Comparison of ENCODE assay signal across 8 mouse cellular contexts in genomic region chr5:125102907-125103306, GRCm38 (mm10).
DNase-seq lines count a peak whose midpoint lies in the region; ATAC-seq and TF ChIP-seq lines count a peak whose summit lies in the region.

No protein-coding gene starts in this region.

- no peaks in the 10 kb centered on the region for H3K9me3 ChIP-seq in lung, embryonic 15.5 days
- no peaks in the 10 kb centered on the region for H3K9me3 ChIP-seq in intestine, embryonic 15.5 days

- H3K4me1 ChIP-seq in lung, embryonic 15.5 days: peaks cover 29% of the 10 kb centered on the region
- H3K4me1 ChIP-seq in intestine, embryonic 15.5 days (replicated peaks): peaks cover 28% of the 10 kb centered on the region
- H3K4me1 ChIP-seq in olfactory bulb, adult 2 months (ENCODE audit: control insufficient read depth, insufficient read depth, low read length): peaks cover 79% of the 10 kb centered on the region

- WGBS in lung, embryonic 15.5 days: 33% methylated on average over 7 of the region's 7 CpGs
- 32% methylated on average over 7 of the region's 7 CpGs for WGBS in intestine, embryonic 15.5 days
- 21% methylated on average over 7 of the region's 7 CpGs for WGBS in olfactory bulb, adult 2 months

- no peaks in the 10 kb centered on the region for H3K27me3 ChIP-seq in lung, embryonic 15.5 days
- no peaks in the 10 kb centered on the region for H3K27me3 ChIP-seq in intestine, embryonic 15.5 days (replicated peaks)

- H3K4me2 ChIP-seq in lung, embryonic 15.5 days: no peak overlapping the region
- peak overlapping the region; percentile 15; the same call in 1 of the 2 replicates for H3K4me2 ChIP-seq in intestine, embryonic 15.5 days (replicated peaks)

- DNase-seq in frontal cortex, postnatal 14 days (ENCODE audit: low spot score in 2 of 2): peak; percentile 46 to 55
- no peak for DNase-seq in frontal cortex, postnatal 36 days (ENCODE audit: low spot score in 2 of 2)
- DNase-seq in lung, postnatal 25 days (ENCODE audit: low spot score): no peak
- no peak for DNase-seq in urinary bladder, adult 2 months (ENCODE audit: low spot score)
- no peak for DNase-seq in embryo, embryonic 10.5 days (ENCODE audit: low spot score)

- peak; percentile 33; the same call in 1 of the 2 replicates for ATAC-seq in lung, embryonic 15.5 days (ENCODE audit: borderline replicate concordance, extremely low read depth, low FRiP score, low TSS enrichment)
- ATAC-seq in intestine, embryonic 15.5 days: peak; percentile 32

- no peak for TF ChIP-seq POLR2A in olfactory bulb, adult 2 months (IDR thresholded peaks at IDR 0.05; ENCODE audit: insufficient read depth, low read depth, low read length)

- H3K9ac ChIP-seq in lung, embryonic 15.5 days: no peak overlapping the region
- no peak overlapping the region for H3K9ac ChIP-seq in intestine, embryonic 15.5 days

- H3K4me3 ChIP-seq in lung, embryonic 15.5 days: no peak overlapping the region
- H3K4me3 ChIP-seq in intestine, embryonic 15.5 days (replicated peaks): no peak overlapping the region
- H3K4me3 ChIP-seq in olfactory bulb, adult 2 months (ENCODE audit: insufficient read depth, low read depth, low read length): no peak overlapping the region

- H3K36me3 ChIP-seq in lung, embryonic 15.5 days: peaks cover 57% of the 10 kb centered on the region
- peaks cover 46% of the 10 kb centered on the region for H3K36me3 ChIP-seq in intestine, embryonic 15.5 days

- H3K27ac ChIP-seq in lung, embryonic 15.5 days: peak overlapping the region; percentile 45
- H3K27ac ChIP-seq in intestine, embryonic 15.5 days: peak overlapping the region; percentile 65
- peak overlapping the region; percentile 50 for H3K27ac ChIP-seq in olfactory bulb, adult 2 months (ENCODE audit: insufficient read depth, low read depth, low read length)

- no peak for TF ChIP-seq CTCF in olfactory bulb, adult 2 months (IDR thresholded peaks at IDR 0.05; ENCODE audit: insufficient read depth, low read depth, low read length)

Comparison
In these comparisons a context has a peak if more than half of its experiments do, and no peak if none do; other contexts are left out.
1. DNase-seq: peak in frontal cortex, postnatal 14 days (2 of 2); none in frontal cortex, postnatal 36 days (0 of 2), lung, postnatal 25 days (single experiment), urinary bladder, adult 2 months (single experiment) and embryo, embryonic 10.5 days (single experiment).
2. Peak in every context shown above with its lines, with median percentiles within 50 percentile points of each other: H3K27ac ChIP-seq.